Mouse (Mus musculus): ENCODE results near the gene Zfp526.

The Zfp526 gene

GRCm38 (mm10) chr7:25209161-25209622 lies 12.0 kb upstream of the Zfp526 start:
- DNase-seq (ENCODE audit: low read depth, low spot score), result peak; percentile 6

DNA sequence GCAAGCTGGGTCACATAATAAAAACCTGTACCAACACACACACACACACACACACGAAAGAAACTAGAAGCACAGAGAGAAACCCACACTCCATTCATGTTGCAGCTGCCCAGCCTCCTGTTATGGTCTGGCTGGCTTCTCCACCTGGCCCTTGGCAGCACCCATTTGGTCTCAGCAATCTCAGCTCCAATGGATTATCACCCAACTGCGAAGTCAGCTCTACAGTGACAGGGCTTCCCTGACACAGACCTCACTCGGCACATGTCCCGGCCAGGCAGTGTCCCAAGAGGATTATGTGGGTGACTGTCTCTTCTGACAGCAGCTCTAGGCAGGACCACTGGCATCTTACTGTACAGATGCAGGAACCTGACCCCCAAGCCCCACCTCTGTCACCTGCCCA lies 10.7 kb upstream of the Zfp526 start:
- DNase-seq (ENCODE audit: low read depth, low spot score), result no peak

DNA sequence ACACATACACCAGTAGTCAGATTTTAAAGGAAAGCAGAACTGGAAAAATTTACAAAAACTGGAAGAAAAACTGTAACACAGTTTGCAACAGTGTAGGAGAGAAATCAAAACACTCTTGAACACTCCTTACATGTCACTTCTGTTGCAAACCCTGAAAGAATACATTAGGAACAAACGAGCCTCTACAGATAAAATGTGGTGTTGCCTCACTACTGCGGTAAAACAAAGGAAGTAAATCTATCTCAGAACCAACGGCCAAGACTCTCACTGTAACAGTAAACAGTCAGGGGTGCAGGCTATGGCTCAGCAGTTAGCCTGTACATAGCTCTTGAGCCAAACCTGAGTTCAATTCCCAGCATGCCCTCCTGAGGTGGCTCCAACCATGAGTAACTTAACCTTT lies 8.1 kb upstream of the Zfp526 start:
- DNase-seq (ENCODE audit: low read depth, low spot score), result no peak

- DNase-seq (ENCODE audit: low read depth, low spot score), result peak; percentile 63
These were observed 7.1 kb upstream of the Zfp526 start for GRCm38 (mm10) chr7:25214172-25214571.

DNA sequence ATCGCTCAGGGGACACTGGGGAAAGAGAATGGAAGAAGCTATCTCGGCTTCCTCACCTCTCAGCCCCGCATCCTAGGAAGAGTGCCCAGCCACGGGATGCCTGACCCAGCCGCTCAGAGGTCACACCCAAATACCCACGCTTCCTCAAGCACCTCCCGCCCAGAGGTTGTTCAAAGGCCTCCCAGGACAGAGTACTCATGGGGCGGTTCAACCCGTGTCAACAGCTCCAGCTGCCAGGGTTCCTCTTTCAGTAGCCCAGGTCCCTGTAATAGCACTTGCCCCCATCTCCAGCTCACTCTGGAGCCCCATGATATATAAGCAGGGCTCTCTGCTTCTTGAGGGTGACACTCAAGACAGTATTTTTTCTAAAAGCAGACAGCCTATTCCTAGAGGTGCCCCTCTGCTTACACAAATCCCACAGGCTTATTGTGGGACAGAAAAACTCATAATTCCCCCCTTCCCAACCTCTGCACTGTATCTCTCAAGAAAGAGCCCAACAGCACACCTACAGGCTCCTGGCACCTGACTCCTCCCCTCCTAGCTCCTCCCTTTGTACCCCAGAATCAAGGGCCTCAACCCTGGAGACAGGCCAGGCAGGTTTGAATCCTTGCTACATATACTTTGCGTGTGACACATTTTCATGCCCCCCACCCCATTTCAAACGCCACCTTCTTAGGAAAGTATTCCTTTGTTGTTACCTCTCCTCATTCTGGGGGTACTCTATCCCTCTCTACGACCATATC lies 3.4 kb upstream of the Zfp526 start:
- no peak for DNase-seq (ENCODE audit: low read depth, low spot score)

DNA sequence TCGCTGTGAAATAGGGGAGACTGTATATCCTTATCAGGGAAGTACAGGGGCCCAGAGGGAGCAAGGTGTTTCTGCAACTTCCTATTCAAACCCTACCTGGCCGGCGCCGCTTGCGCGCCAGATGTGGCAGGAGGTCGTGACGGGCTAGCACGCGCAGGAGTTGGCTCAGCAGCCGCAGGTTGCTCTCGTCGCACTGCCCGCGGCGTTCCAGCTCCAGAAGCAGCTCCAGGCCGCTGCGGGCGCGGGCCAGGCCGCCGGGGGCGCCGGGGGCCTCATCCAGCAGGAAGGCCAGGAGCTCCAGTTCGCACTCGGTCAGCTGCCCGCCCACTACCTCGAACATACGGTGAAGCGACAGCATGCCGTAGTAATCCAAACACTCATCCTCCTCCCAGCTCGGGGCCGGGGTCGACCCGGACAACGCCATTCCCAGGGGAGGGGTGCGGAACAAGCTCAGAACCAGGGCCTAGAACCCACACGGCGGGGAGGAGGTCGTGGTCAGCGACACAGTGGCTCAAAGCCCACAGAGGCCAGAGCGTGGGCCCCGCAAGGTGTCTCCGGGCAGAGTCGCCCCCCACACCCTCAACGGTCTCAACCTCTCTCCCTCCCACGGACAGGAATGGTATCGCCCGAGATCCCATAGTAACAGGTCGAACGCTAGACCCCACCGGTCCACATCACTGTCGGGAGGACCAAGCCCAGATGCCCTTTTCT lies 2.4 kb upstream of the Zfp526 start:
- peak; percentile 59 for DNase-seq (ENCODE audit: low read depth, low spot score)

DNA sequence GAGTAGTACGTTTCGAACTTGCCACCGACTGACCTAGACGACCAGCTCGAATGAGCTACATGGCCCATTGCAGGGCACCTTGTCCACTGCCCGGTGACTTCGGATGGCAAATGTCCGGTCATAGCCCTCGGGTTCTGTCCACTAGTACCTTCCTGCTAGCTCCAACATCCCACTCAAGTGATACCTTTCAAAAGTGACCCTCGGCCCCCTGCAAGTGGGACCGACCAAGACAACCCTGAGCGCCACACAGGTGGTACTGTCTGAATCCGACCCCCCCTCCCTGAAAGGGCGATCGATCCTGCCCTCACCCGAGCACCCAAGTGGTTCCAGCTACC lies 1.8 kb upstream of the Zfp526 start:
- no peak for DNase-seq (ENCODE audit: low read depth, low spot score)

DNA sequence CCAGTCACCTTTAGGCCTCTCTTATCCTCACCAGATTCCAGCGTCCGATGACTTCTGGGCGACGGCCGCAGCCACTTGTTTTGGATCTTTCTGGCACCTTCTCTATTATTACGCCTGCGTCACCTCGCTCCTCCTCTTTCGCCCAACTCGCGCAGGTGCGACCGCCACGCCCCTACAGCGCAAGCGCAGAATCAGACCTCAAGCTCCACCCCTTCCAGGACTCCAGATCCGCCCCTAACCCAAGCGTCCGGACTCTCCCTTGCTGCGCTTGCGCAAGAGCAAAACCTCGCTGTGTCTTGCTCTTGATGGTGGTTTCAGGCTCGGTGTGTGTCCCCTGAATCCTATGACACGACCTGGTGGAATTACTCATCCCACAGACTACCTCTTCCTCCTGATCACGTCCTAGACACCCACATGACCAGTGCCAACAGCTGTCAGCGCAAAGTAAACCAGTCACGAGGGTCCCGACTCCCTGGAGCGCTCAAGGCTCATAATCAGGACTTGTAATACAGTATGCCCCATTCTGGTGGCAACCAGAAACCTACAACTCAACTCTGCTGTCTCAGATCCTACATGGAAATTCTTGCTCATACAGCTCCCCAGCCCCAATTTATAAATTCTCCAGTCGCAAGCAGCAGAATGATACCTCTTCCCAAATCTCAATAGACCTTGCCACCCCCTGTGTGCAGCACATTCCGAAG lies 1.3 kb upstream of the Zfp526 start:
- peak; percentile 98 for DNase-seq (ENCODE audit: low read depth, low spot score)

- peak; percentile 57 for DNase-seq (ENCODE audit: low read depth, low spot score)
These were observed 646 bp upstream of the Zfp526 start, which contains the start of gene Dedd2 for GRCm38 (mm10) chr7:25220457-25221101. Gene Dedd2, minus strand, starts transcription at chr7:25220615.

GRCm38 (mm10) chr7:25222275-25222967 lies 1.2 kb downstream of the Zfp526 start:
- no peak for DNase-seq (ENCODE audit: low read depth, low spot score)

GRCm38 (mm10) chr7:25227523-25228300 lies 6.5 kb downstream of the Zfp526 start:
- DNase-seq (ENCODE audit: low read depth, low spot score), result no peak

DNA sequence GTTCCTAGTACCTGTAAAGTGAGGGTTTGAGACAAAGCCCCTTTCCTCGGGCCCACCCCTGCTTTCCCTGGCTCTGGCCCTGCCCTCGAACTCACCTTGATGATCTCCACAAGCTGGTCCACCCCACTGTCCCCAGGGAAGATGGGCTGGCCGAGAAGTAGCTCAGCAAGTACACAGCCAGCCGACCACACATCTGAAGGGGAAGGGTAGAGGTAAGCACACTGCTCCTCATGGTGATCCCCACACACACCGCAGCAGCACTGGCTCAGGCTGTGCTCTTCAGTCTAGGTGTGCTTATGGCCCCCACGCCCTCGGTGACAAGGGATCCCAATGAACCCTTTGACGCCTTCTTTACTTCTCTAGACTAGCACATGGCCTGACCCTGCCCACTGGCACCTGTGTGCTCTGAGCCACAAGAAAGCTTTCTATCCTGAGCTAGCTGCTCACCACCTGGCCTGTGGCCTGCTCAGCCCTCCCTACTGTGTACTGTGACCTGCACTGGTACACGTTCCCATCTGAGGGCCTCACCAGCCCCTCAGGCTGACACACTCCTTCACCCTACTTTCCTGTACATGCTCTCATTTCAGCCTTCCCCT lies 9.6 kb downstream of the Zfp526 start:
- DNase-seq (ENCODE audit: low read depth, low spot score), result no peak

DNA sequence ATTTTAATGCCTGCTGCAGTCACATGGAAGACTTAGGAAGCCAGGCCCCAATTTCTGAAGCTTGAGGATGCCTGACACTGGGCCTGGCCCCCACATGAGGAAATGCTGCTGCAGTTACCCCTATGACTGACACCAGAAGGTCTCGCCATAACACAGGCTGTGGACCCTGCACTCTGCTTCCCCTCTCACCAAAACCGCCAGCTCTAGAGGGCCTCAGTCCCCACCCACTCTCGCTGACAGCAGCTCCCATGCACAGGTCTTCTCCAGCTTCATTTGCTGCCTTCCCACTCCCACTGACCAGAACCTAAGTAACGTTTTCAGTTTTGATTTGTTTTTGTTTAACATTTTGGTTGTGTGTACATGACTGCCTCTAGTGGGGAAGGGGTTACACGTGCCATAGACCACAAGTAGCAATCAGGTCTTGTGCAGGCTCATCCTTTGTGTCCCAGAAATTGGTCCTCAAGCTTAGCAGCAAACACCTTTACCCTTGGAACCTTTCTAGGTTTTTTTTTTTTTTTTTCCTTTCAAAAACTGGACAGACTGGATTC lies 10.9 kb downstream of the Zfp526 start:
- peak; percentile 43 for DNase-seq (ENCODE audit: low read depth, low spot score)

GRCm38 (mm10) chr7:25233061-25233460 lies 11.8 kb downstream of the Zfp526 start:
- DNase-seq (ENCODE audit: low read depth, low spot score), result no peak

DNA sequence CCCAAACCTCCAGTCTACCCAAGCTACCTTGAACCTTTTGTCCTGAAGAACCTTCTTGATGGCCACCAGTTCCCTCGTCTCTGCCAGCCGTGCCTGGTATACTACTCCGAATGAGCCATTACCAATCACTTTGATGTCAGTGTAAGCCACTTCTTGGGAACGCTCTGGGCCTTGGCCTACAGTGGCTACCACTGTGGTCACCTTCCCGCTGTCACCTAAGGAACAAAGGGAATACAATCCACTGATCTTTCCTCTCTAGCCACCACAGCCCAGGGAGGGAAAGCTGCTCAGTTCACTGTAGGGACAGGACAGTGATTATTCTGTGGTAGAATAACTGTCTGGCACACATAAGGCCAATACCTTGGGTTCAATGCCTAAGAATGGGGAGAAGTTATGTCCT lies 14.3 kb downstream of the Zfp526 start:
- DNase-seq (ENCODE audit: low read depth, low spot score), result no peak

- DNase-seq (ENCODE audit: low read depth, low spot score), result peak; percentile 96
These were observed 16.2 kb downstream of the Zfp526 start, which contains the start of gene Gsk3a for GRCm38 (mm10) chr7:25237249-25238014. Gene Gsk3a, minus strand, starts transcription at chr7:25237851.

DNA sequence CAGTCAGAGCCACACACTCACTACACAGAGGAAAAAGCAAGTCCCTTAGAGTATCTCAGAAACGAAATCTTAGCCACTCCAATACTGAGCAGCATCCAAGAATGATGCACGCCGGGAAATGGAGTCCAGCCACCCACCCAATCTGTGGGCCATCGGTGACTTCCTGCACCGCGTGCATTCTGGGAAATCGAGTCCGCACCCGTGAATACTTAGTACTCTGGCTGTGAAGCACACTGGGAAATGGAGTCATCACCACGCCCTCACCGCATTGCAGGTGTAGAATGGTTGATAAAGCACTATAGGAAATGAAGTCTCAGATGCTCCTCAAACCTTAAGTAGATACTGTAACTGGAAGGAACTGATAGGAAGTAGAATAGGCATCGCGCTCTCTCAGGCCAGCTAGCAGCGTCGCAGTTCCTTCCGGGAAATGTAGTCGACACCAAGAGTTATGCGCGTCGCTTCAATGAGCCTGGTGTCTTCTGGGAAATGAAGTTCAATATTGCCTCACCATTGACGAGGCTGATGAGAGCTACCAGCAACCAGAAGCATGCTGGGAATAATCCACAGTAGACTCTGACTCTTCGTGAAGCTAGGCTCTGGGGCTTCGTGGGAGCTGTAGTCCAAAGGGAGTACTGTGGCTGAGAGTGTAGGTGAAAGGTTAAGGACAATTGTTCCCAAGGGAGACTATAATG lies 16.9 kb downstream of the Zfp526 start:
- DNase-seq (ENCODE audit: low read depth, low spot score), result peak; percentile 96

DNA sequence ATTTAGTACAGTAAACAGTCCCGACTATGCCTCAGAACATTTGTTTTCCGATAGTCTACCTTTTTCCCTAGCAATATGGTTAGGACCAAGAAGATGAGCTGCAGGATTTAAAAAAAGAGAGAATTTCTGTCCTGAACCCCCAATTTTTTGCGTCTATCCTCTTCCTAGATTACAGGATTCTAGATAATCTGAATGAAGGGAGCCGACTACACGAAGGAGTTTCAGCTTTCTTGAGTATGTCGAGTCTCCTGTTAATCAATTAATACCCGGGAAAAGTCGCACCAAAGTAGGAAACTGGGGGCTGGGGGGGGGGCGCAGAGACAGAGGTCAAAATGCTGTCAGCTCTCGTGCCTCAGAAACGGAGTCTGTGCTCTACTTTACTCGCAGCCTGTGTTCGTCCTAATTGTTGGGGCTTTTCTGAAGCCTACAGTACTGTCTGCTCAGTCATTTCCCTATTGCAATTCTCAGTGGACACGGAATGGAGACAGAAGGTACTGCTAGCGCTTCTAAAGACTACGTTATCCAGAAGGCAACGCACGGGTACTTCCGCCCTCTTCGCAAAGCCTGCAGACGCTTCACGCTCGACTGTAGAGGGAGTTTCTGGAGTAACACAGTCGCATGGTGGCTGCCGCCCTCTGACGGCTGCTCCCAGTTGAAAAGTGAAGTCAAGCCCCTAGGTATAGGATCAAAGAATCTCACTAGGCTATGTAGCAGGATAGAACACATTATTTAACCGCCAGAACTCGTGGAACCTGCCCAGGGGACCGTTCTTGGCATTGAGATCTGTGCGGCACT lies 17.8 kb downstream of the Zfp526 start:
- DNase-seq (ENCODE audit: low read depth, low spot score), result peak; percentile 90
